8 mouse cellular contexts compared by ENCODE assay signal in the genomic region with DNA sequence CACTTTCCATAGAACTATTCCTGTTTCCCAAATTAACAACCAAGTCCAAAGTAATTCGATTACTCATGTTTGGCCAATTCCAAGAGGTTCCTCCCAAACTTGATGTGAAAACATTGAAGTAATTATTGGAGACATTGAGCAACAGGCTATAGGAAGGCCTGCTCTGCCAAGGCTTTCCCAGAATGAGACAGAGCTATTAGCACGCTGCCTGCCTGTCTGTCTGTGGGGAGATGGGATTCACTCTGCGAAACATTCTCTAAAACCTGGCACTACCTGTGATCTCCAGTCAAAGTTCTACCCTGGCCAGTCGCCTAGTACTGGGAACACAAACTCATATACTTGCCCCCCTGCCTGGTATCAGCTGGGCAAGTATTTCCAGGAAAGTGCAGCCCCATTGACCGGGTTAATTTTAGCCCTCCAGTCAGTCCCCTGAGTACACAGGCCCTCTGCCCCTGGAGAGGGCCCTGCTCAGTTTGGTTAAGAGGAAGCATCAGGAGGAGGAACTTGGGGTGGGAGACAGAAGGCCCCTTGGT. TPM values are rescaled to one million over a fixed set of nuclear protein-coding genes. Genes with fewer than 3 reads are reported as not detected.
DNase-seq lines count a peak whose midpoint lies in the region; ATAC-seq and TF ChIP-seq lines count a peak whose summit lies in the region.

No protein-coding gene starts in this region.

- no peaks in the 10 kb centered on the region for H3K9me3 ChIP-seq in heart, embryonic 15.5 days (replicated peaks)
- no peaks in the 10 kb centered on the region for H3K9me3 ChIP-seq in neural tube, embryonic 12.5 days

- intact Hi-C loops in left cerebral cortex, adult 2 months (cut with DNase I), result loop anchor here (5.0 kb wide), 1 partner anchor 55 kb away; no protein-coding TSS in a partner anchor

- DNase-seq in left cerebral cortex, adult 2 months (ENCODE audit: extremely low spot score in 1 of 2, low spot score in 2 of 2), result no peak
- no peak for DNase-seq in left cerebral cortex, adult 9 months (ENCODE audit: low spot score in 2 of 2)
- peak; percentile 18 for DNase-seq in embryo, embryonic 11 days
- peak; percentile 61 to 85 for DNase-seq in kidney, postnatal 25 days
- DNase-seq in right cerebral cortex, postnatal 10 days (ENCODE audit: low spot score in 2 of 2), result no peak
- no peak for DNase-seq in urinary bladder, postnatal 36 days (ENCODE audit: low spot score in 2 of 2)

- no peak for TF ChIP-seq CTCF in left cerebral cortex, adult 2 months (IDR thresholded peaks at IDR 0.05)

- H3K9ac ChIP-seq in heart, embryonic 15.5 days, result peak overlapping the region; percentile 97
- H3K9ac ChIP-seq in neural tube, embryonic 12.5 days, result peak overlapping the region; percentile 83; the same call in 1 of the 2 replicates

- WGBS in heart, embryonic 15.5 days, result 6% methylated on average over 5 of the region's 5 CpGs
- 46% methylated on average over 5 of the region's 5 CpGs for WGBS in neural tube, embryonic 12.5 days

- peak overlapping the region; percentile 73 for H3K4me2 ChIP-seq in heart, embryonic 15.5 days
- H3K4me2 ChIP-seq in neural tube, embryonic 12.5 days (replicated peaks), result peak overlapping the region; percentile 76

- H3K27ac ChIP-seq in left cerebral cortex, adult 2 months, result peak overlapping the region; percentile 71; the same call in 1 of the 2 replicates
- peak overlapping the region; percentile 97 for H3K27ac ChIP-seq in heart, embryonic 15.5 days
- no peak overlapping the region for H3K27ac ChIP-seq in neural tube, embryonic 12.5 days

- no peak for ATAC-seq in heart, embryonic 15.5 days (replicated peaks; ENCODE audit: insufficient number of reproducible peaks, insufficient read depth, low FRiP score, low read depth)
- ATAC-seq in neural tube, embryonic 12.5 days (ENCODE audit: low FRiP score, low read depth), result no peak

- peak overlapping the region; percentile 89 for H3K4me3 ChIP-seq in left cerebral cortex, adult 2 months
- peak overlapping the region; percentile 79 for H3K4me3 ChIP-seq in heart, embryonic 15.5 days
- H3K4me3 ChIP-seq in neural tube, embryonic 12.5 days, result peak overlapping the region; percentile 68

- peaks cover 44% of the 10 kb centered on the region for H3K4me1 ChIP-seq in heart, embryonic 15.5 days (replicated peaks)
- peaks cover 27% of the 10 kb centered on the region for H3K4me1 ChIP-seq in neural tube, embryonic 12.5 days

- no peaks in the 10 kb centered on the region for H3K27me3 ChIP-seq in heart, embryonic 15.5 days
- H3K27me3 ChIP-seq in neural tube, embryonic 12.5 days (replicated peaks), result no peaks in the 10 kb centered on the region

- no peaks in the 10 kb centered on the region for H3K36me3 ChIP-seq in heart, embryonic 15.5 days
- H3K36me3 ChIP-seq in neural tube, embryonic 12.5 days, result no peaks in the 10 kb centered on the region

RNA-seq across cellular contexts. Expression of a gene that starts 1.5 kb away (rescaled TPM):
- total RNA-seq in left cerebral cortex, adult 2 months (2021), result 1 to 10 TPM; 5.0 to 8.2 TPM
- 53.7 and 59.5 TPM in 2 replicates for polyA plus RNA-seq in heart, embryonic 15.5 days (2015; fragmentation: Nextera tagmentation; extraction: Ambion mirVana)
- 12.8 and 14.1 TPM in 2 replicates for polyA plus RNA-seq in neural tube, embryonic 12.5 days (2016; fragmentation: Nextera tagmentation; extraction: Ambion mirVana)

Comparison
In these comparisons a context has a peak if more than half of its experiments do, and no peak if none do; other contexts are left out.
1. DNase-seq: peak in embryo, embryonic 11 days (single experiment) and kidney, postnatal 25 days (2 of 2); none in left cerebral cortex, adult 2 months (0 of 2), left cerebral cortex, adult 9 months (0 of 2), right cerebral cortex, postnatal 10 days (0 of 2) and urinary bladder, postnatal 36 days (0 of 2).
2. Peak in every context shown above with its lines, with median percentiles within 50 percentile points of each other: H3K4me3 ChIP-seq.